Mouse (Mus musculus) heart, adult 2 months (tissue): ENCODE measurements around the gene Nkg7. TPM values are rescaled to one million over a fixed set of nuclear protein-coding genes. Genes with fewer than 3 reads are reported as not detected.

ENCODE experiments used
- DNase-seq, 2 experiments: peaks; one replicate each; pipeline ENCODE4 v3.0.0; 2021
- H3K27ac ChIP-seq: fragments of 200-600 bp; 2 replicates; pipeline ENCODE4 v1.8.1; 2022
- H3K27me3 ChIP-seq: fragments of 200-500 bp; 2 replicates; pipeline ENCODE4 v1.6.1; 2012; ENCODE audit warnings: mild to moderate bottlenecking, low read length, inconsistent platforms, mixed read lengths; ENCODE audit not compliant: control insufficient read depth, insufficient read depth
- H3K36me3 ChIP-seq: fragments of 200-500 bp; 2 replicates; pipeline ENCODE4 v1.6.1; 2012; ENCODE audit warnings: low read length, inconsistent platforms; ENCODE audit not compliant: control insufficient read depth, insufficient read depth
- H3K4me1 ChIP-seq: fragments of 200-500 bp; 2 replicates; pipeline ENCODE4 v1.6.1; 2011; ENCODE audit warnings: low read length; ENCODE audit not compliant: control insufficient read depth, insufficient read depth
- H3K4me3 ChIP-seq: fragments of 200-600 bp; 2 replicates; pipeline ENCODE4 v1.8.1; 2022
- H3K79me2 ChIP-seq: fragments of 200-500 bp; replicated peaks from 2 replicates; pipeline ENCODE4 v1.6.1; 2012; ENCODE audit warnings: mild to moderate bottlenecking, inconsistent platforms, low read length, moderate library complexity, mixed read lengths; ENCODE audit not compliant: control insufficient read depth, insufficient read depth
- H3K9ac ChIP-seq: fragments of 200-500 bp; 2 replicates; pipeline ENCODE4 v1.6.1; 2012; ENCODE audit warnings: low read depth, mild to moderate bottlenecking, control low read depth, inconsistent platforms, low read length, mixed read lengths
- CTCF ChIP-seq: fragments of 200-600 bp; IDR thresholded peaks from 2 replicates; pipeline ENCODE4 v1.8.1; 2022; ENCODE audit warnings: antibody characterized with exemption, mild to moderate bottlenecking, moderate library complexity
- EP300 ChIP-seq: fragments of 200-500 bp; IDR thresholded peaks from 2 replicates; pipeline ENCODE4 v1.6.1; 2011; ENCODE audit warnings: low read depth, low read length, control low read depth; ENCODE audit not compliant: insufficient read depth
- POLR2A ChIP-seq: fragments of 200-500 bp; IDR thresholded peaks from 2 replicates; pipeline ENCODE4 v1.6.1; 2011; ENCODE audit warnings: mild to moderate bottlenecking, low read depth, low read length, control low read depth; ENCODE audit not compliant: insufficient read depth
- WGBS: fragments of 180-500 bp; shearing (Covaris S2); methylation state at CpG from one replicate; pipeline ENCODE4 v1.1.7; 2018; 5-methylcytosine and 5-hydroxymethylcytosine counted together
- intact Hi-C: fragments of 180-260 bp; cut with DNase I; formaldehyde crosslinking; loops from one replicate; pipeline ENCODE4 v1.15.1; 2025
- microRNA-seq, 2 experiments: library from miRNA; unstranded; fragments of <30 nt; microRNA quantifications; one replicate each; pipeline ENCODE4 v1.2.0; 2021
- polyA plus RNA-seq: library from polyadenylated mRNA; depleted of rRNA; stranded (reverse); fragments of >200 nt; gene quantifications from 2 replicates; pipeline ENCODE4 v1.2.3, GENCODE M21; 2012; rRNA removed
- total RNA-seq, 2 experiments: library from RNA; stranded (reverse); gene quantifications; 2 replicates each; pipeline ENCODE4 v1.2.3; 2021

Nkg7 gene
- total and polyA plus RNA-seq, 3 experiments = 4.9 TPM; not detected in 2

GRCm38 (mm10) chr7:43470373-43470772, 33.5 kb downstream of the Nkg7 start:
- H3K27me3 ChIP-seq = no peaks in the 10 kb centered on the region
- WGBS = 50% methylated on average over 8 of the region's 8 CpGs
- DNase-seq = no peak

GRCm38 (mm10) chr7:43475706-43476105, 38.8 kb downstream of the Nkg7 start:
- H3K4me1 ChIP-seq = no peaks in the 10 kb centered on the region
- TF ChIP-seq POLR2A (no peak), CTCF (no peak), EP300 (no peak)
- H3K36me3 ChIP-seq = no peaks in the 10 kb centered on the region
- no peaks in the 10 kb centered on the region for H3K79me2 ChIP-seq
- intact Hi-C loops = no loop called here
- H3K9ac ChIP-seq = no peak overlapping the region
- H3K27me3 ChIP-seq = peaks cover 3% of the 10 kb centered on the region; the same call in 1 of the 2 replicates
- WGBS = 8% methylated on average over 23 of the region's 23 CpGs
- no peak overlapping the region for H3K4me3 ChIP-seq
- no peak for DNase-seq
- H3K27ac ChIP-seq = no peak overlapping the region

More at GRCm38 (mm10) chr7:43470373-43470772, 33.5 kb downstream of the Nkg7 start:
- Histone ChIP-seq H3K36me3 (no peaks in the 10 kb centered on the region), H3K4me3 (no peak overlapping the region), H3K9ac (no peak overlapping the region), H3K79me2 (no peaks in the 10 kb centered on the region), H3K27ac (no peak overlapping the region), H3K4me1 (no peaks in the 10 kb centered on the region; the same call in 1 of the 2 replicates)
- intact Hi-C loops = no loop called here
- TF ChIP-seq POLR2A = no peak
- TF ChIP-seq CTCF = peak; percentile 67

- TF ChIP-seq CTCF (no peak), EP300 (no peak)
- 4% methylated on average over 13 of the region's 13 CpGs for WGBS
- peaks cover 3% of the 10 kb centered on the region; the same call in 1 of the 2 replicates for H3K27me3 ChIP-seq
These were observed 39.5 kb downstream of the Nkg7 start for GRCm38 (mm10) chr7:43476376-43476775.

GRCm38 (mm10) chr7:43481191-43481590, 44.3 kb downstream of the Nkg7 start:
- WGBS = 56% methylated on average over 3 of the region's 3 CpGs
- Histone ChIP-seq H3K79me2 (no peaks in the 10 kb centered on the region), H3K4me3 (no peak overlapping the region), H3K27me3 (peaks cover 1% of the 10 kb centered on the region; the same call in 1 of the 2 replicates), H3K9ac (no peak overlapping the region), H3K4me1 (no peaks in the 10 kb centered on the region), H3K27ac (no peak overlapping the region), H3K36me3 (no peaks in the 10 kb centered on the region)
- intact Hi-C loops = no loop called here
- no peak for TF ChIP-seq EP300
- no peak for TF ChIP-seq CTCF
- TF ChIP-seq POLR2A = no peak
- DNase-seq = no peak

More at GRCm38 (mm10) chr7:43476376-43476775, 39.5 kb downstream of the Nkg7 start:
- H3K79me2 ChIP-seq = no peaks in the 10 kb centered on the region
- DNase-seq = no peak
- H3K36me3 ChIP-seq = no peaks in the 10 kb centered on the region
- H3K4me3 ChIP-seq = no peak overlapping the region
- no peaks in the 10 kb centered on the region for H3K4me1 ChIP-seq
- no peak overlapping the region for H3K27ac ChIP-seq
- intact Hi-C loops = no loop called here
- no peak overlapping the region for H3K9ac ChIP-seq

- intact Hi-C loops = no loop called here
- WGBS = 67% methylated on average over 8 of the region's 8 CpGs
- DNase-seq = no peak
- no peak overlapping the region for H3K9ac ChIP-seq
- no peak overlapping the region for H3K27ac ChIP-seq
- no peaks in the 10 kb centered on the region for H3K4me1 ChIP-seq
- H3K4me3 ChIP-seq = no peak overlapping the region
- H3K36me3 ChIP-seq = no peaks in the 10 kb centered on the region
- H3K27me3 ChIP-seq = no peaks in the 10 kb centered on the region; the same call in 1 of the 2 replicates
- no peaks in the 10 kb centered on the region for H3K79me2 ChIP-seq
- TF ChIP-seq CTCF (no peak), POLR2A (no peak), EP300 (no peak)
These were observed 45.3 kb downstream of the Nkg7 start for GRCm38 (mm10) chr7:43482090-43482716.

- no peak overlapping the region for H3K4me3 ChIP-seq
- DNase-seq = no peak
- TF ChIP-seq CTCF = no peak
- no peak for TF ChIP-seq EP300
- no peak for TF ChIP-seq POLR2A
- no peaks in the 10 kb centered on the region; the same call in 1 of the 2 replicates for H3K27me3 ChIP-seq
- intact Hi-C loops = no loop called here
- H3K9ac ChIP-seq = no peak overlapping the region
- no peaks in the 10 kb centered on the region for H3K79me2 ChIP-seq
- no peak overlapping the region for H3K27ac ChIP-seq
- no peaks in the 10 kb centered on the region for H3K4me1 ChIP-seq
- 9% methylated on average over 10 of the region's 10 CpGs for WGBS
- H3K36me3 ChIP-seq = no peaks in the 10 kb centered on the region
These were observed 46.4 kb downstream of the Nkg7 start for GRCm38 (mm10) chr7:43483236-43483635.

Small RNA genes lying within 50 kb of the gene (microRNA-seq; reads per million reads assigned to microRNA genes)
- 3.4 to 6.2 reads per million in 2 experiments for gene Mir7051

Other genes with a start within 250 kb of the Nkg7 start
- 10 to 100 TPM; 11.5 to 15.1 TPM for gene Zfp715, start 123.8 kb upstream of the Nkg7 start, total RNA-seq
- 6.6 and 11.0 TPM in 2 replicates for gene Zfp715, start 123.8 kb upstream of the Nkg7 start, polyA plus RNA-seq
- not detected for gene Siglecf, start 85.7 kb upstream of the Nkg7 start, total RNA-seq
- 0.14 and 0.20 TPM in 2 replicates for gene Siglecf, start 85.7 kb upstream of the Nkg7 start, polyA plus RNA-seq
- gene Siglecg, start 28.9 kb upstream of the Nkg7 start, total RNA-seq = under 1 TPM; 0.18 to 0.50 TPM
- gene Siglecg, start 28.9 kb upstream of the Nkg7 start, polyA plus RNA-seq = 2.0 and 3.2 TPM in 2 replicates
- gene Lim2, start 9.4 kb upstream of the Nkg7 start, total RNA-seq = not detected
- gene Lim2, start 9.4 kb upstream of the Nkg7 start, polyA plus RNA-seq = not detected in 2 replicates
- not detected for gene Cldnd2, start 3.7 kb downstream of the Nkg7 start, total RNA-seq
- gene Cldnd2, start 3.7 kb downstream of the Nkg7 start, polyA plus RNA-seq = not detected in 2 replicates
- 1,000 to 10,000 TPM; 1,250 to 1,384 TPM for gene Etfb, start 7.0 kb downstream of the Nkg7 start, total RNA-seq
- gene Etfb, start 7.0 kb downstream of the Nkg7 start, polyA plus RNA-seq = 731 and 1,097 TPM in 2 replicates
- under 1 TPM; 0.73 to 0.82 TPM for gene Gm45233, start 7.1 kb downstream of the Nkg7 start, total RNA-seq
- gene Gm45233, start 7.1 kb downstream of the Nkg7 start, polyA plus RNA-seq = 2.2 and 4.7 TPM in 2 replicates
- 1 to 10 TPM; 1.0 to 1.1 TPM for gene Vsig10l, start 26.1 kb downstream of the Nkg7 start, total RNA-seq
- 3.0 TPM in 2 replicates for gene Vsig10l, start 26.1 kb downstream of the Nkg7 start, polyA plus RNA-seq
- gene Iglon5, start 53.0 kb downstream of the Nkg7 start, total RNA-seq = under 1 TPM; 0.14 to 0.16 TPM
- 0.56 and 0.78 TPM in 2 replicates for gene Iglon5, start 53.0 kb downstream of the Nkg7 start, polyA plus RNA-seq
- gene 4931406B18Rik, start 68.9 kb downstream of the Nkg7 start, total RNA-seq = not detected
- not detected in 2 replicates for gene 4931406B18Rik, start 68.9 kb downstream of the Nkg7 start, polyA plus RNA-seq
- 1 to 10 TPM; 2.4 to 3.5 TPM for gene Cd33, start 107.4 kb downstream of the Nkg7 start, total RNA-seq
- 7.6 and 7.9 TPM in 2 replicates for gene Cd33, start 107.4 kb downstream of the Nkg7 start, polyA plus RNA-seq
- under 1 TPM; 0.86 to 0.93 TPM for gene Zfp658, start 125.2 kb downstream of the Nkg7 start, total RNA-seq
- 0.70 and 1.0 TPM in 2 replicates for gene Zfp658, start 125.2 kb downstream of the Nkg7 start, polyA plus RNA-seq
- 1 to 10 TPM; 3.8 to 5.9 TPM for gene Zfp719, start 142.5 kb downstream of the Nkg7 start, total RNA-seq
- gene Zfp719, start 142.5 kb downstream of the Nkg7 start, polyA plus RNA-seq = 1.4 and 3.3 TPM in 2 replicates
- gene Zfp819, start 170.1 kb downstream of the Nkg7 start, total RNA-seq = not detected
- not detected in 2 replicates for gene Zfp819, start 170.1 kb downstream of the Nkg7 start, polyA plus RNA-seq
- gene Ceacam18, start 197.6 kb downstream of the Nkg7 start, total RNA-seq = not detected
- gene Ceacam18, start 197.6 kb downstream of the Nkg7 start, polyA plus RNA-seq = not detected in 2 replicates
- 1 to 10 TPM; 1.6 to 1.9 TPM for gene Siglece, start 223.1 kb downstream of the Nkg7 start, total RNA-seq
- gene Siglece, start 223.1 kb downstream of the Nkg7 start, polyA plus RNA-seq = 1.7 and 2.1 TPM in 2 replicates
- gene Ctu1, start 234.9 kb downstream of the Nkg7 start, total RNA-seq = 1 to 10 TPM; 3.1 to 3.2 TPM
- 2.5 and 3.2 TPM in 2 replicates for gene Ctu1, start 234.9 kb downstream of the Nkg7 start, polyA plus RNA-seq